14 mouse cellular contexts compared by ENCODE assay signal in genomic region chr1:183803357-183803756, GRCm38 (mm10).
A peak's percentile ranks its signal among the peaks of the same experiment; 100 is the strongest.
DNase-seq lines count a peak whose midpoint lies in the region; ATAC-seq lines count a peak whose summit lies in the region.
"Had no signal": no experiment of that assay in that cellular context is flagged by ENCODE, and none has a peak within 500 bp of the region (broad histone marks: within the 10 kb centered on the region; RNA-seq: fewer than 3 reads in every experiment).

No protein-coding gene starts in this region.

- no peak overlapping the region for H3K4me2 ChIP-seq in hindbrain, embryonic 13.5 days
- H3K4me2 ChIP-seq: forebrain, embryonic 12.5 days; hindbrain, embryonic 15.5 days; limb, embryonic 15.5 days had no signal

- no peaks in the 10 kb centered on the region for H3K27me3 ChIP-seq in hindbrain, embryonic 13.5 days
- H3K27me3 ChIP-seq: forebrain, embryonic 12.5 days; hindbrain, embryonic 15.5 days; limb, embryonic 15.5 days had no signal

- no peaks in the 10 kb centered on the region for H3K36me3 ChIP-seq in hindbrain, embryonic 13.5 days
- H3K36me3 ChIP-seq: forebrain, embryonic 12.5 days; hindbrain, embryonic 15.5 days; limb, embryonic 15.5 days had no signal

- 93% methylated on average over 5 of the region's 5 CpGs for whole genome bisulfite sequencing in hindbrain, embryonic 13.5 days

- H3K4me1 ChIP-seq in hindbrain, embryonic 13.5 days (replicated peaks) = peaks cover 6% of the 10 kb centered on the region
- H3K4me1 ChIP-seq: forebrain, embryonic 12.5 days; hindbrain, embryonic 15.5 days had no signal

- H3K4me3 ChIP-seq in hindbrain, embryonic 13.5 days = no peak overlapping the region
- H3K4me3 ChIP-seq: forebrain, embryonic 12.5 days; hindbrain, embryonic 15.5 days; limb, embryonic 15.5 days had no signal

- H3K9me3 ChIP-seq in hindbrain, embryonic 13.5 days = no peaks in the 10 kb centered on the region
- H3K9me3 ChIP-seq: forebrain, embryonic 12.5 days; hindbrain, embryonic 15.5 days; limb, embryonic 15.5 days had no signal

- H3K27ac ChIP-seq in hindbrain, embryonic 13.5 days = no peak overlapping the region
- H3K27ac ChIP-seq: forebrain, embryonic 12.5 days; hindbrain, embryonic 15.5 days; limb, embryonic 15.5 days had no signal

- intact Hi-C loops in heart, postnatal 25 days (cut with DNase I) = no loop called here

- H3K9ac ChIP-seq in hindbrain, embryonic 13.5 days = no peak overlapping the region
- H3K9ac ChIP-seq: forebrain, embryonic 12.5 days; hindbrain, embryonic 15.5 days; limb, embryonic 15.5 days had no signal

- peak; percentile 39 for DNase-seq in heart, adult 8-10 months (ENCODE audit: low spot score)
- DNase-seq in heart, postnatal 25 days (ENCODE audit: low spot score) = no peak
- peak; percentile 14 for DNase-seq in CD4-positive helper T cell, adult 2 months (ENCODE audit: low read depth, low spot score)
- DNase-seq in natural killer cell, adult 2 months (ENCODE audit: low spot score in 2 of 2) = peak; percentile 57 to 76
- DNase-seq in kidney, postnatal 10 days = no peak
- DNase-seq: adrenal gland, postnatal 10 days; cerebellum, postnatal 36 days; kidney, adult 18-20 months; right cerebral cortex, postnatal 14 days had no signal

- ATAC-seq in common myeloid progenitor, adult 5-6 weeks (replicated peaks; ENCODE audit: low read depth, poor library complexity, severe bottlenecking) = peak; percentile 76
- ATAC-seq in hindbrain, embryonic 13.5 days (ENCODE audit: low FRiP score) = no peak

Comparison
In these comparisons a context has a peak if more than half of its experiments do, and no peak if none do; other contexts are left out.
1. DNase-seq: peak in heart, adult 8-10 months (single experiment), CD4-positive helper T cell, adult 2 months (single experiment) and natural killer cell, adult 2 months (2 of 2); none in heart, postnatal 25 days (single experiment) and kidney, postnatal 10 days (single experiment).